Mouse (Mus musculus) midbrain, embryonic 14.5 days (tissue): Measurements from ENCODE around the gene Tcf25. TPM values are rescaled to one million over a fixed set of nuclear protein-coding genes. Genes with fewer than 3 reads are reported as not detected.

Experiments used
- ATAC-seq: fragments of 200-750 bp; cut with Nextera tagmentation; 2 replicates; pipeline ENCODE4 v1.8.0; 2017; ENCODE audit warnings: moderate number of reproducible peaks, moderate library complexity; ENCODE audit not compliant: low FRiP score, low TSS enrichment
- DNase-seq: peaks from one replicate; pipeline ENCODE4 v3.0.0-alpha.2; 2015
- H3K27ac ChIP-seq: fragments of 300-500 bp; sonication (generic); replicated peaks from 2 replicates; pipeline ENCODE4 v1.5.1; 2014; ENCODE audit warnings: mild to moderate bottlenecking, low read depth, low read length, moderate library complexity
- H3K27me3 ChIP-seq: fragments of 300-500 bp; sonication (generic); 2 replicates; pipeline ENCODE4 v1.6.1; 2014; ENCODE audit warnings: low read length, control low read depth, mixed read lengths; ENCODE audit not compliant: control insufficient read depth, insufficient read depth
- H3K36me3 ChIP-seq: fragments of 300-500 bp; sonication (generic); 2 replicates; pipeline ENCODE4 v1.6.1; 2014; ENCODE audit warnings: low read length, control low read depth; ENCODE audit not compliant: control insufficient read depth, insufficient read depth
- H3K4me1 ChIP-seq: fragments of 300-500 bp; sonication (generic); 2 replicates; pipeline ENCODE4 v1.6.1; 2014; ENCODE audit warnings: mild to moderate bottlenecking, antibody characterized with exemption, low read length, control low read depth; ENCODE audit not compliant: control insufficient read depth, insufficient read depth
- H3K4me2 ChIP-seq: fragments of 300-500 bp; sonication (generic); 2 replicates; pipeline ENCODE4 v1.6.1; 2014; ENCODE audit warnings: mild to moderate bottlenecking, low read length, moderate library complexity
- H3K4me3 ChIP-seq: fragments of 300-500 bp; sonication (generic); replicated peaks from 2 replicates; pipeline ENCODE4 v1.5.1; 2014; ENCODE audit warnings: low read depth, low read length
- H3K9ac ChIP-seq: fragments of 300-500 bp; sonication (generic); replicated peaks from 2 replicates; pipeline ENCODE4 v1.6.1; 2014; ENCODE audit warnings: mild to moderate bottlenecking, low read length, moderate library complexity
- H3K9me3 ChIP-seq: fragments of 300-500 bp; sonication (generic); 2 replicates; pipeline ENCODE4 v1.6.1; 2016; ENCODE audit warnings: low read length, control low read depth, mixed read lengths; ENCODE audit not compliant: control insufficient read depth
- WGBS: fragments of 180-500 bp; shearing (Covaris S2); extraction: QIAGEN DNeasy Blood & Tissue Kit; methylation state at CpG from one replicate; pipeline ENCODE4 v1.1.7; 2014; 5-methylcytosine and 5-hydroxymethylcytosine counted together
- polyA plus RNA-seq: library from polyadenylated mRNA; unstranded; fragments of >200 nt; fragmentation: Nextera tagmentation; extraction: Ambion mirVana; gene quantifications from 2 replicates; pipeline ENCODE4 v1.2.1, GENCODE M21; 2014

Gene Tcf25
- polyA plus RNA-seq, 1 experiment from 2014 or later = 294 TPM

- H3K4me2 ChIP-seq = peak overlapping the region; percentile 73
- H3K36me3 ChIP-seq = 0 out of 2 replicates have a peak, but pooled peaks cover 6% of the 10 kb centered on the region
- H3K4me1 ChIP-seq = peaks cover 19% of the 10 kb centered on the region
- ATAC-seq (no peak), DNase-seq (peak; percentile 68)
- under 1% methylated on average over 21 of the region's 21 CpGs for WGBS
- H3K27me3 ChIP-seq = no peaks in the 10 kb centered on the region
- peak overlapping the region; percentile 96 for H3K9ac ChIP-seq
- peak overlapping the region; percentile 94 for H3K4me3 ChIP-seq
- peak overlapping the region; percentile 94 for H3K27ac ChIP-seq
- no peaks in the 10 kb centered on the region for H3K9me3 ChIP-seq
These were observed 40.4 kb upstream of the Tcf25 start for GRCm38 (mm10) chr8:123333091-123333587.

- peak overlapping the region; percentile 96 for H3K9ac ChIP-seq
- under 1% methylated on average over 7 of the region's 7 CpGs for WGBS
- H3K9me3 ChIP-seq = no peaks in the 10 kb centered on the region
- peak overlapping the region; percentile 94 for H3K4me3 ChIP-seq
- ATAC-seq (no peak), DNase-seq (peak; percentile 45)
- no peaks in the 10 kb centered on the region for H3K27me3 ChIP-seq
- 0 out of 2 replicates have a peak, but pooled peaks cover 6% of the 10 kb centered on the region for H3K36me3 ChIP-seq
- H3K4me2 ChIP-seq = peak overlapping the region; percentile 73
- peaks cover 19% of the 10 kb centered on the region for H3K4me1 ChIP-seq
- peak overlapping the region; percentile 94 for H3K27ac ChIP-seq
These were observed 39.7 kb upstream of the Tcf25 start for GRCm38 (mm10) chr8:123333864-123334263.

- no peak for DNase-seq
- 0% methylated on average over 1 of the region's 1 CpGs for WGBS
These were observed 39.1 kb upstream of the Tcf25 start for GRCm38 (mm10) chr8:123334467-123334866.

GRCm38 (mm10) chr8:123337475-123337874, 36.1 kb upstream of the Tcf25 start:
- DNase-seq (no peak), ATAC-seq (no peak)
- Histone ChIP-seq H3K36me3 (0 out of 2 replicates have a peak, but pooled peaks cover 10% of the 10 kb centered on the region), H3K9ac (no peak overlapping the region), H3K4me1 (peaks cover 19% of the 10 kb centered on the region), H3K27ac (no peak overlapping the region), H3K27me3 (no peaks in the 10 kb centered on the region), H3K4me2 (no peak overlapping the region), H3K9me3 (no peaks in the 10 kb centered on the region), H3K4me3 (no peak overlapping the region)
- WGBS = 76% methylated on average over 3 of the region's 3 CpGs

More at GRCm38 (mm10) chr8:123334467-123334866, 39.1 kb upstream of the Tcf25 start:
- H3K9me3 ChIP-seq = no peaks in the 10 kb centered on the region
- H3K36me3 ChIP-seq = 0 out of 2 replicates have a peak, but pooled peaks cover 6% of the 10 kb centered on the region
- peak overlapping the region; percentile 73 for H3K4me2 ChIP-seq
- no peak for ATAC-seq
- peak overlapping the region; percentile 96 for H3K9ac ChIP-seq
- peaks cover 19% of the 10 kb centered on the region for H3K4me1 ChIP-seq
- H3K4me3 ChIP-seq = peak overlapping the region; percentile 94
- no peaks in the 10 kb centered on the region for H3K27me3 ChIP-seq
- peak overlapping the region; percentile 94; the same call in 1 of the 2 replicates for H3K27ac ChIP-seq

- DNase-seq (no peak), ATAC-seq (no peak)
- Histone ChIP-seq H3K27me3 (no peaks in the 10 kb centered on the region), H3K36me3 (0 out of 2 replicates have a peak, but pooled peaks cover 10% of the 10 kb centered on the region), H3K27ac (no peak overlapping the region), H3K4me2 (no peak overlapping the region), H3K9me3 (no peaks in the 10 kb centered on the region), H3K9ac (no peak overlapping the region), H3K4me1 (peaks cover 8% of the 10 kb centered on the region), H3K4me3 (no peak overlapping the region)
- WGBS = 99% methylated on average over 4 of the region's 4 CpGs
These were observed 33.5 kb upstream of the Tcf25 start for GRCm38 (mm10) chr8:123340071-123340470.

GRCm38 (mm10) chr8:123341040-123342015, 32.2 kb upstream of the Tcf25 start:
- Histone ChIP-seq H3K4me2 (no peak overlapping the region), H3K4me3 (no peak overlapping the region), H3K4me1 (no peaks in the 10 kb centered on the region), H3K9ac (no peak overlapping the region), H3K27me3 (no peaks in the 10 kb centered on the region), H3K9me3 (no peaks in the 10 kb centered on the region), H3K27ac (no peak overlapping the region), H3K36me3 (0 out of 2 replicates have a peak, but pooled peaks cover 10% of the 10 kb centered on the region)
- DNase-seq (no peak), ATAC-seq (no peak)
- WGBS = 92% methylated on average over 27 of the region's 27 CpGs

- WGBS = 87% methylated on average over 8 of the region's 8 CpGs
- ATAC-seq (no peak), DNase-seq (no peak)
- no peaks in the 10 kb centered on the region for H3K9me3 ChIP-seq
- H3K27ac ChIP-seq = no peak overlapping the region
- H3K4me1 ChIP-seq = no peaks in the 10 kb centered on the region
- 0 out of 2 replicates have a peak, but pooled peaks cover 7% of the 10 kb centered on the region for H3K36me3 ChIP-seq
- H3K9ac ChIP-seq = no peak overlapping the region
- H3K27me3 ChIP-seq = no peaks in the 10 kb centered on the region
- no peak overlapping the region for H3K4me2 ChIP-seq
- no peak overlapping the region for H3K4me3 ChIP-seq
These were observed 31.3 kb upstream of the Tcf25 start for GRCm38 (mm10) chr8:123342253-123342652.

GRCm38 (mm10) chr8:123342911-123343310, 30.6 kb upstream of the Tcf25 start:
- 85% methylated on average over 7 of the region's 7 CpGs for WGBS
- Histone ChIP-seq H3K27ac (no peak overlapping the region), H3K4me2 (no peak overlapping the region), H3K36me3 (peaks cover 8% of the 10 kb centered on the region), H3K9me3 (no peaks in the 10 kb centered on the region), H3K27me3 (no peaks in the 10 kb centered on the region), H3K4me3 (no peak overlapping the region), H3K4me1 (no peaks in the 10 kb centered on the region), H3K9ac (no peak overlapping the region)
- no peak for DNase-seq
- ATAC-seq = no peak
